Mouse (Mus musculus): ENCODE measurements around the gene Anapc15.
"Not testable (repeated sequence)": the region's sequence is repeated elsewhere in the genome, so short reads cannot be mapped to it uniquely, and the experiment has no call there.

Gene Anapc15

GRCm38 (mm10) chr7:101896104-101897066 is 32.9 kb downstream of the Anapc15 start:
- peak; percentile 98 for DNase-seq (ENCODE audit: low spot score)

- DNase-seq (ENCODE audit: low spot score) = no peak
Observed at GRCm38 (mm10) chr7:101900331-101901097, 37.0 kb downstream of the Anapc15 start.

GRCm38 (mm10) chr7:101901969-101902368 is 38.5 kb downstream of the Anapc15 start:
- DNase-seq (ENCODE audit: low spot score) = no peak

GRCm38 (mm10) chr7:101902846-101903245 is 39.3 kb downstream of the Anapc15 start:
- DNase-seq (ENCODE audit: low spot score) = no peak

- peak; percentile 99 for DNase-seq (ENCODE audit: low spot score)
Observed at GRCm38 (mm10) chr7:101905561-101906286, 42.2 kb downstream of the Anapc15 start, which contains the start of gene Lamtor1. Lamtor1 (plus strand) TSS chr7:101905904.

GRCm38 (mm10) chr7:101906287-101906681 is 42.8 kb downstream of the Anapc15 start, which contains the start of gene Tomt:
Tomt (minus strand) TSS chr7:101906359.
- no peak for DNase-seq (ENCODE audit: low spot score)

GRCm38 (mm10) chr7:101906696-101907095 is 43.2 kb downstream of the Anapc15 start:
- DNase-seq (ENCODE audit: low spot score) = no peak

GRCm38 (mm10) chr7:101908367-101908766 is 44.9 kb downstream of the Anapc15 start:
- no peak for DNase-seq (ENCODE audit: low spot score)

- DNase-seq (ENCODE audit: low spot score) = no peak
Observed at GRCm38 (mm10) chr7:101910138-101910537, 46.6 kb downstream of the Anapc15 start.

- no peak for DNase-seq (ENCODE audit: low spot score)
Observed at GRCm38 (mm10) chr7:101911982-101912381, 48.5 kb downstream of the Anapc15 start.

- peak; percentile 76 for DNase-seq (ENCODE audit: low spot score)
Observed at GRCm38 (mm10) chr7:101918071-101918470, 54.6 kb downstream of the Anapc15 start.

GRCm38 (mm10) chr7:101925892-101926291 is 62.4 kb downstream of the Anapc15 start:
- not testable (repeated sequence) for DNase-seq (ENCODE audit: low spot score)

GRCm38 (mm10) chr7:101928093-101928492 is 64.6 kb downstream of the Anapc15 start:
- DNase-seq (ENCODE audit: low spot score) = no peak

- no peak for DNase-seq (ENCODE audit: low spot score)
Observed at GRCm38 (mm10) chr7:101932551-101932950, 69.0 kb downstream of the Anapc15 start.

GRCm38 (mm10) chr7:101933300-101933699 is 69.8 kb downstream of the Anapc15 start:
- peak; percentile 42 for DNase-seq (ENCODE audit: low spot score)

- DNase-seq (ENCODE audit: low spot score) = peak; percentile 97
Observed at GRCm38 (mm10) chr7:101933751-101934240, 70.3 kb downstream of the Anapc15 start, which contains the start of the genes Lrrc51 and Numa1. Lrrc51 (minus strand) TSS chr7:101933895. Numa1 (plus strand) TSS chr7:101934111.

GRCm38 (mm10) chr7:101935957-101936356 is 72.4 kb downstream of the Anapc15 start:
- no peak for DNase-seq (ENCODE audit: low spot score)

- DNase-seq (ENCODE audit: low spot score) = no peak
Observed at GRCm38 (mm10) chr7:101936996-101937395, 73.5 kb downstream of the Anapc15 start.

- no peak for DNase-seq (ENCODE audit: low spot score)
Observed at GRCm38 (mm10) chr7:101937569-101937968, 74.1 kb downstream of the Anapc15 start.

- no peak for DNase-seq (ENCODE audit: low spot score)
Observed at GRCm38 (mm10) chr7:101938348-101938747, 74.8 kb downstream of the Anapc15 start.

- no peak for DNase-seq (ENCODE audit: low spot score)
Observed at GRCm38 (mm10) chr7:101939758-101940157, 76.2 kb downstream of the Anapc15 start.

- not testable (repeated sequence) for DNase-seq (ENCODE audit: low spot score)
Observed at GRCm38 (mm10) chr7:101949008-101949407, 85.5 kb downstream of the Anapc15 start.
